Mouse (Mus musculus): ENCODE results near the gene Ttc28. TPM values are rescaled to one million over a fixed set of nuclear protein-coding genes. Genes with fewer than 3 reads are reported as not detected.
A peak's percentile ranks its signal among the peaks of the same experiment; 100 is the strongest.
"Not testable (repeated sequence)": the region's sequence is repeated elsewhere in the genome, so short reads cannot be mapped to it uniquely, and the experiment has no call there.

The Ttc28 gene
- polyA plus RNA-seq (2015; fragmentation: Nextera tagmentation; extraction: Ambion mirVana), result 40.7 and 42.8 TPM in 2 replicates

- H3K36me3 ChIP-seq, result no peaks in the 10 kb centered on the region
- H3K4me3 ChIP-seq, result peak within 1 kb of the TSS; percentile 93
- peaks cover 23% of the 10 kb centered on the region for H3K4me1 ChIP-seq
- peak within 1 kb of the TSS; percentile 86 for H3K27ac ChIP-seq (replicated peaks)
- ATAC-seq (replicated peaks), result peak; percentile 92
- WGBS, result under 1% methylated on average over 99 of the region's 101 CpGs
- peak within 1 kb of the TSS; percentile 77 for H3K4me2 ChIP-seq (replicated peaks)
- no peaks in the 10 kb centered on the region for H3K27me3 ChIP-seq
- peak within 1 kb of the TSS; percentile 90 for H3K9ac ChIP-seq (replicated peaks)
- no peaks in the 10 kb centered on the region for H3K9me3 ChIP-seq
Measured at GRCm38 (mm10) chr5:110879584-110880374, at the start of gene Ttc28. Gene Ttc28 (plus strand): TSS chr5:110879803.

- H3K9me3 ChIP-seq, result no peaks in the 10 kb centered on the region
- ATAC-seq (replicated peaks), result no peak
- WGBS, result 88% methylated on average over 5 of the region's 5 CpGs
- no peaks in the 10 kb centered on the region for H3K27me3 ChIP-seq
- no peak overlapping the region for H3K4me2 ChIP-seq (replicated peaks)
- no peaks in the 10 kb centered on the region for H3K36me3 ChIP-seq
- H3K4me3 ChIP-seq, result no peak overlapping the region
- H3K4me1 ChIP-seq, result no peaks in the 10 kb centered on the region
- H3K9ac ChIP-seq (replicated peaks), result no peak overlapping the region
- no peak overlapping the region for H3K27ac ChIP-seq (replicated peaks)
Measured at GRCm38 (mm10) chr5:110831036-110831720, 48.4 kb upstream of the Ttc28 start.

- no peak overlapping the region for H3K4me2 ChIP-seq (replicated peaks)
- 29% methylated on average over 3 of the region's 3 CpGs for WGBS
Measured at GRCm38 (mm10) chr5:110835959-110836358, 43.6 kb upstream of the Ttc28 start.

GRCm38 (mm10) chr5:110838016-110838415 lies 41.6 kb upstream of the Ttc28 start:
- peaks cover 14% of the 10 kb centered on the region for H3K4me1 ChIP-seq
- WGBS, result 91% methylated on average over 5 of the region's 5 CpGs
- not testable (repeated sequence) for H3K9ac ChIP-seq (replicated peaks); ATAC-seq (replicated peaks); H3K36me3 ChIP-seq; H3K27me3 ChIP-seq; H3K4me2 ChIP-seq (replicated peaks); H3K27ac ChIP-seq (replicated peaks); H3K4me3 ChIP-seq; H3K9me3 ChIP-seq

More at GRCm38 (mm10) chr5:110835959-110836358, 43.6 kb upstream of the Ttc28 start:
- H3K36me3 ChIP-seq, result no peaks in the 10 kb centered on the region
- no peak for ATAC-seq (replicated peaks)
- H3K27me3 ChIP-seq, result no peaks in the 10 kb centered on the region
- H3K9ac ChIP-seq (replicated peaks), result no peak overlapping the region
- H3K4me1 ChIP-seq, result peaks cover 14% of the 10 kb centered on the region
- no peak overlapping the region for H3K4me3 ChIP-seq
- no peak overlapping the region for H3K27ac ChIP-seq (replicated peaks)
- no peaks in the 10 kb centered on the region for H3K9me3 ChIP-seq

GRCm38 (mm10) chr5:110839038-110839677 lies 40.4 kb upstream of the Ttc28 start:
- peak overlapping the region; percentile 77 for H3K27ac ChIP-seq (replicated peaks)
- WGBS, result 7% methylated on average over 28 of the region's 28 CpGs
- peak; percentile 77; the same call in 1 of the 2 replicates for ATAC-seq (replicated peaks)

GRCm38 (mm10) chr5:110839678-110840365 lies 39.8 kb upstream of the Ttc28 start, which contains the start of the genes Hscb and Chek2:
Gene Hscb (minus strand): TSS chr5:110839777.
Gene Chek2 (plus strand): TSS chr5:110839979.
- Histone ChIP-seq H3K9ac (replicated peaks) (peak within 1 kb of the TSS; percentile 77), H3K4me1 (peaks cover 14% of the 10 kb centered on the region), H3K4me3 (peak within 1 kb of the TSS; percentile 87), H3K4me2 (replicated peaks) (peak within 1 kb of the TSS; percentile 86), H3K36me3 (no peaks in the 10 kb centered on the region), H3K27me3 (no peaks in the 10 kb centered on the region), H3K27ac (replicated peaks) (peak within 1 kb of the TSS; percentile 77), H3K9me3 (no peaks in the 10 kb centered on the region)
- peak; percentile 99 for ATAC-seq (replicated peaks)
- under 1% methylated on average over 41 of the region's 41 CpGs for WGBS

More at GRCm38 (mm10) chr5:110839038-110839677, 40.4 kb upstream of the Ttc28 start:
- Histone ChIP-seq H3K27me3 (no peaks in the 10 kb centered on the region), H3K9me3 (no peaks in the 10 kb centered on the region), H3K4me2 (replicated peaks) (peak overlapping the region; percentile 75), H3K4me1 (peaks cover 14% of the 10 kb centered on the region), H3K36me3 (no peaks in the 10 kb centered on the region), H3K9ac (replicated peaks) (peak overlapping the region; percentile 77), H3K4me3 (peak overlapping the region; percentile 87)

GRCm38 (mm10) chr5:110840465-110840864 lies 39.1 kb upstream of the Ttc28 start:
- Histone ChIP-seq H3K4me1 (peaks cover 14% of the 10 kb centered on the region), H3K9ac (replicated peaks) (peak overlapping the region; percentile 39), H3K4me3 (peak overlapping the region; percentile 87), H3K36me3 (no peaks in the 10 kb centered on the region), H3K27ac (replicated peaks) (peak overlapping the region; percentile 52; the same call in 1 of the 2 replicates), H3K4me2 (replicated peaks) (peak overlapping the region; percentile 86), H3K9me3 (no peaks in the 10 kb centered on the region), H3K27me3 (no peaks in the 10 kb centered on the region)
- no peak for ATAC-seq (replicated peaks)
- WGBS, result 9% methylated on average over 4 of the region's 4 CpGs

- WGBS, result 93% methylated on average over 14 of the region's 14 CpGs
- H3K27me3 ChIP-seq, result no peaks in the 10 kb centered on the region
- H3K9ac ChIP-seq (replicated peaks), result no peak overlapping the region
- H3K4me3 ChIP-seq, result no peak overlapping the region
- no peaks in the 10 kb centered on the region for H3K36me3 ChIP-seq
- H3K4me1 ChIP-seq, result peaks cover 14% of the 10 kb centered on the region
- no peak for ATAC-seq (replicated peaks)
- H3K27ac ChIP-seq (replicated peaks), result no peak overlapping the region
- no peaks in the 10 kb centered on the region for H3K9me3 ChIP-seq
- H3K4me2 ChIP-seq (replicated peaks), result no peak overlapping the region
Measured at GRCm38 (mm10) chr5:110841046-110841862, 38.3 kb upstream of the Ttc28 start.

GRCm38 (mm10) chr5:110852990-110853389 lies 26.6 kb upstream of the Ttc28 start:
- ATAC-seq (replicated peaks), result no peak
- peaks cover 5% of the 10 kb centered on the region; the same call in 1 of the 2 replicates for H3K36me3 ChIP-seq
- H3K27ac ChIP-seq (replicated peaks), result no peak overlapping the region
- no peak overlapping the region for H3K9ac ChIP-seq (replicated peaks)
- no peaks in the 10 kb centered on the region for H3K27me3 ChIP-seq
- H3K9me3 ChIP-seq, result no peaks in the 10 kb centered on the region
- H3K4me3 ChIP-seq, result no peak overlapping the region
- 92% methylated on average over 1 of the region's 1 CpGs for WGBS
- H3K4me1 ChIP-seq, result no peaks in the 10 kb centered on the region
- H3K4me2 ChIP-seq (replicated peaks), result no peak overlapping the region

GRCm38 (mm10) chr5:110857091-110857490 lies 22.5 kb upstream of the Ttc28 start:
- ATAC-seq (replicated peaks), result no peak
- Histone ChIP-seq H3K27me3 (no peaks in the 10 kb centered on the region), H3K9ac (replicated peaks) (no peak overlapping the region), H3K4me3 (no peak overlapping the region), H3K4me1 (peaks cover 5% of the 10 kb centered on the region; the same call in 1 of the 2 replicates), H3K9me3 (no peaks in the 10 kb centered on the region), H3K27ac (replicated peaks) (no peak overlapping the region), H3K4me2 (replicated peaks) (no peak overlapping the region), H3K36me3 (0 out of 2 replicates have a peak, but pooled peaks cover 3% of the 10 kb centered on the region)
- 88% methylated on average over 5 of the region's 5 CpGs for WGBS

Data from forebrain, embryonic 15.5 days (tissue).